Mouse (Mus musculus): Measurements from ENCODE around the gene Pold1. TPM values are rescaled to one million over a fixed set of nuclear protein-coding genes. Genes with fewer than 3 reads are reported as not detected.

Gene Pold1
- polyA plus RNA-seq, 1 experiment from 2014 or later = 18.8 TPM

GRCm38 (mm10) chr7:44507491-44507890 is 41.2 kb downstream of the Pold1 start:
- ATAC-seq (ENCODE audit: low FRiP score) = no peak
- H3K36me3 ChIP-seq = no peaks in the 10 kb centered on the region
- peaks cover 5% of the 10 kb centered on the region; the same call in 1 of the 2 replicates for H3K27me3 ChIP-seq (replicated peaks)
- H3K27ac ChIP-seq (replicated peaks) = no peak overlapping the region
- H3K4me3 ChIP-seq (replicated peaks) = no peak overlapping the region
- H3K9ac ChIP-seq (replicated peaks) = no peak overlapping the region
- H3K4me1 ChIP-seq = no peaks in the 10 kb centered on the region
- no peak overlapping the region for H3K4me2 ChIP-seq
- no peaks in the 10 kb centered on the region for H3K9me3 ChIP-seq (replicated peaks)

GRCm38 (mm10) chr7:44501563-44502115 is 47.0 kb downstream of the Pold1 start:
- no peak overlapping the region for H3K4me3 ChIP-seq (replicated peaks)
- no peaks in the 10 kb centered on the region for H3K9me3 ChIP-seq (replicated peaks)
- no peak for ATAC-seq (ENCODE audit: low FRiP score)
- H3K9ac ChIP-seq (replicated peaks) = no peak overlapping the region
- 40% methylated on average over 5 of the region's 5 CpGs for WGBS
- no peak overlapping the region for H3K4me2 ChIP-seq
- H3K27me3 ChIP-seq (replicated peaks) = no peaks in the 10 kb centered on the region
- no peaks in the 10 kb centered on the region for H3K36me3 ChIP-seq
- H3K27ac ChIP-seq (replicated peaks) = no peak overlapping the region
- H3K4me1 ChIP-seq = peaks cover 10% of the 10 kb centered on the region

GRCm38 (mm10) chr7:44500046-44500445 is 48.6 kb downstream of the Pold1 start:
- ATAC-seq (ENCODE audit: low FRiP score) = no peak
- Histone ChIP-seq H3K4me1 (peaks cover 18% of the 10 kb centered on the region), H3K27ac (replicated peaks) (no peak overlapping the region)

DNA sequence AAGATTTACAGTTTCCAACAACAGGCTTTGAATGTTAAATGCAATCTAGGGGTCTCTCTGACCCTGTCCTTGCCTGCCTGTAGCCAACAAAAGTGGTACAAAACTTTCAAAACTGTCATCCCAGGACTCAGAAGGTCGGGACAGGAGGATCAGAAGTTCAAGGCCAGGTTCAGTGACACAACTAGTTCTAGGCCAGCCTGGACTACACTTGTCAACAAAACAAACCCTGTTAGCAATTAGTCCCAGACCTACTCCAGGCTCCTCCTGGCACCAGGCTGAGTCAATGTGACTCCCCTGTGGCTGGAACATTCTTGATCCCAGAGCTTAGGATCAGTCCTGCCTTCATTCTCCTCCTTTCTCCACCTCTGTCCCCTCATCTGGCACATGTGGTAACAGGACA is 49.7 kb downstream of the Pold1 start:
- Histone ChIP-seq H3K27ac (replicated peaks) (no peak overlapping the region), H3K4me3 (replicated peaks) (no peak overlapping the region), H3K36me3 (0 out of 2 replicates have a peak, but pooled peaks cover 6% of the 10 kb centered on the region), H3K9ac (replicated peaks) (no peak overlapping the region), H3K4me1 (peaks cover 28% of the 10 kb centered on the region), H3K27me3 (replicated peaks) (no peaks in the 10 kb centered on the region), H3K4me2 (no peak overlapping the region), H3K9me3 (replicated peaks) (no peaks in the 10 kb centered on the region)
- no peak for ATAC-seq (ENCODE audit: low FRiP score)
- 78% methylated on average over 1 of the region's 1 CpGs for WGBS

More at GRCm38 (mm10) chr7:44500046-44500445, 48.6 kb downstream of the Pold1 start:
- no peaks in the 10 kb centered on the region for H3K36me3 ChIP-seq
- WGBS = 66% methylated on average over 20 of the region's 20 CpGs
- H3K9me3 ChIP-seq (replicated peaks) = no peaks in the 10 kb centered on the region
- no peak overlapping the region for H3K4me3 ChIP-seq (replicated peaks)
- no peaks in the 10 kb centered on the region for H3K27me3 ChIP-seq (replicated peaks)
- no peak overlapping the region for H3K4me2 ChIP-seq
- no peak overlapping the region for H3K9ac ChIP-seq (replicated peaks)

DNA sequence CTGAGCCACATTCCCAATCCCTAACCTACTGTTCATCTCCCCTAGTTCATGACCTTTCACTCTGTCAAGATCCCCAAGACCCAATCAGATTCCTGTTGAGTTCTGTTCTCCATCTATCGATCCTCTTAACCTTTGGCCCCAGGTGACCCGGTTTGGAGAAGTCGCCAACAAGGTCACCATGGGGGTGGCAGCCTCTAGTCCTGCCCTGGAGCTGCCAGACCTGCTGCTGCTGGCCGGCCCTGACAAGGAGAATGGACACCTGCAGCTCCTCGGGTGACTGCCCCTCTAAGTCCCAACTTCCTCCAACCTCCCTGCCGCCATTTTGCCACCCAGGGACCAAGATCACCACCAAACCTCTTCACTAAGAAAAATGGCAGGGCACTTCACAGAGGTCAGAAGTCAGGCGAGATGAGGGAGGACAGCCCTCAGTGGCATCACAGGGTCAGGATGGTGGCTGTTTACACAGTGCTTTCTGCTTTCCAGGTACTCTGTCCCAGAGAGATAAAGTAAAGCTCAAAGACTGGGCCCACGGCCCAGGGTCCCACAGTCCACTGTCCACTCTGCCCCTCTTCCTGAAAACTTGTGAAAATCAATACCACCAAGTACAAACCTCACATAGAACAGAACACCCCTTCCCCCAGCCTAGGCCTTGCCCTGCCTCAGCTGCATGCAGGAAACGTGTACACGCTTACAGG is 51.1 kb downstream of the Pold1 start:
- peak overlapping the region; percentile 97 for H3K9ac ChIP-seq (replicated peaks)
- 83% methylated on average over 10 of the region's 10 CpGs for WGBS
- H3K9me3 ChIP-seq (replicated peaks) = no peaks in the 10 kb centered on the region
- H3K27me3 ChIP-seq (replicated peaks) = no peaks in the 10 kb centered on the region
- no peak for ATAC-seq (ENCODE audit: low FRiP score)
- H3K4me2 ChIP-seq = peak overlapping the region; percentile 83
- H3K4me1 ChIP-seq = peaks cover 28% of the 10 kb centered on the region
- peaks cover 15% of the 10 kb centered on the region; the same call in 1 of the 2 replicates for H3K36me3 ChIP-seq
- H3K27ac ChIP-seq (replicated peaks) = 0 out of 2 replicates have a peak overlapping the region, but pooled peaks have one; percentile 99
- peak overlapping the region; percentile 77 for H3K4me3 ChIP-seq (replicated peaks)

DNA sequence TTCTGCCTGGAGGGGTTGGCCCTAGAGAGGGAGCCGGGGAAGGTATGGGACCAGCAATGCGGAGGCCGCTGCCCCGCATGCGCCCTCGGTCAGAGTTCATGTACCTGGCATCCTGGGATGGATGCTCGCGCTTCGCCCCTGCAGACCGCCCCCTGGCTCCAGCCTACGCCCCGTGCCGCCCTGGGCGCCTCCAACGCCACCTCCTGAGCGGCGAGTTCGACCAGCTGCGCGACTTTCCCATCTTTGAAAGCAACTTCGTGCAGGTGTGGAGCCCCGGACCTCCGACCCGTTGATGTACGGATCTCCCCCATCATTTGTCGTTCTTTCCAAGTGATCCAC is 51.9 kb downstream of the Pold1 start:
- peak overlapping the region; percentile 77 for H3K4me3 ChIP-seq (replicated peaks)
- H3K27ac ChIP-seq (replicated peaks) = peak overlapping the region; percentile 99
- H3K4me2 ChIP-seq = peak overlapping the region; percentile 83
- no peak for ATAC-seq (ENCODE audit: low FRiP score)
- no peaks in the 10 kb centered on the region for H3K27me3 ChIP-seq (replicated peaks)
- H3K9me3 ChIP-seq (replicated peaks) = no peaks in the 10 kb centered on the region
- H3K4me1 ChIP-seq = peaks cover 29% of the 10 kb centered on the region
- peak overlapping the region; percentile 97 for H3K9ac ChIP-seq (replicated peaks)
- H3K36me3 ChIP-seq = peaks cover 23% of the 10 kb centered on the region
- under 1% methylated on average over 26 of the region's 26 CpGs for WGBS

GRCm38 (mm10) chr7:44495992-44496770 is 52.5 kb downstream of the Pold1 start, which contains the start of the genes Emc10 and Fam71e1:
Gene Emc10, minus strand, starts transcription at chr7:44496529.
Gene Fam71e1, plus strand, starts transcription at chr7:44496581.
- H3K9ac ChIP-seq (replicated peaks) = peak within 1 kb of the TSS; percentile 97
- H3K4me1 ChIP-seq = peaks cover 31% of the 10 kb centered on the region
- ATAC-seq (ENCODE audit: low FRiP score) = peak; percentile 95
- peak within 1 kb of the TSS; percentile 99 for H3K27ac ChIP-seq (replicated peaks)
- H3K27me3 ChIP-seq (replicated peaks) = no peaks in the 10 kb centered on the region
- H3K36me3 ChIP-seq = peaks cover 28% of the 10 kb centered on the region
- H3K4me3 ChIP-seq (replicated peaks) = peak within 1 kb of the TSS; percentile 77
- H3K4me2 ChIP-seq = peak within 1 kb of the TSS; percentile 83
- under 1% methylated on average over 58 of the region's 58 CpGs for WGBS
- H3K9me3 ChIP-seq (replicated peaks) = no peaks in the 10 kb centered on the region

- Histone ChIP-seq H3K9ac (replicated peaks) (peak overlapping the region; percentile 97), H3K4me3 (replicated peaks) (peak overlapping the region; percentile 77), H3K27ac (replicated peaks) (no peak overlapping the region), H3K27me3 (replicated peaks) (no peaks in the 10 kb centered on the region), H3K4me1 (peaks cover 31% of the 10 kb centered on the region), H3K4me2 (peak overlapping the region; percentile 83), H3K36me3 (peaks cover 39% of the 10 kb centered on the region), H3K9me3 (replicated peaks) (no peaks in the 10 kb centered on the region)
- ATAC-seq (ENCODE audit: low FRiP score) = no peak
- 72% methylated on average over 7 of the region's 7 CpGs for WGBS
Measured at GRCm38 (mm10) chr7:44495086-44495485, 53.6 kb downstream of the Pold1 start.

GRCm38 (mm10) chr7:44494681-44495080 is 54.0 kb downstream of the Pold1 start:
- no peak overlapping the region for H3K27ac ChIP-seq (replicated peaks)
- peaks cover 31% of the 10 kb centered on the region for H3K4me1 ChIP-seq
- no peaks in the 10 kb centered on the region for H3K27me3 ChIP-seq (replicated peaks)
- WGBS = 93% methylated on average over 12 of the region's 12 CpGs
- H3K9ac ChIP-seq (replicated peaks) = no peak overlapping the region
- no peak overlapping the region; the same call in 1 of the 2 replicates for H3K4me3 ChIP-seq (replicated peaks)
- H3K9me3 ChIP-seq (replicated peaks) = no peaks in the 10 kb centered on the region
- ATAC-seq (ENCODE audit: low FRiP score) = no peak
- peak overlapping the region; percentile 83; the same call in 1 of the 2 replicates for H3K4me2 ChIP-seq
- peaks cover 43% of the 10 kb centered on the region for H3K36me3 ChIP-seq

DNA sequence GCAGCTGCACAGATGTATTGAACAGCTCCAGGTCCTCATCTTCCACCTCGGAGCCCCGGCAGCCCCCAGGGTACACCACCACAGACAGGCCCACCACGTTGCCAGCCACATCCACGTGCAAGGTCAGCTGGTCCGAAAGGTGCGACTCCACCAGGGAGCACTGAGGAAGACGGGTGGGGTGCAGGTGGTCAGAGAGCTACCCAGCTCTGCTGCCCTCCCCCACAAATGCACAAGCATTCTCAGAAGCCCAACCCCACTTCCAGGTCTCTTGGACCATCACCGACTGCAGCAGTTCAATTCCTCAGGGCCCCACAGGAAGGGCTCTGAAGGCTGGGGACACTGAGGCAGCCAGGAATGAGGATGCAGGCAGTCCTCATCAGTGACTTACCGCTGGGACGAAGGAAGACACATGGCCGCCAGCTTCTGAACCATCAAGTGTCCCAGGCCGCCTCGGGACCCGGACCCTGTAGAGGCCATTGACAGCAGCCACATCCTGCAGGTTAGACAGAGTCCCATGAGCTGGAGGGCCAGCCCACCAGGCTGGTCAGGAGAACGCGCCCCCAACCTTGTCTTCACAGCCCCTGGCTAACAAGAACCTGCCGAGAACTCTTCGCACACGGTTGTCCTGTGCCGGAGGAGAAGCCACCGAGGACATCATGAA is 56.4 kb downstream of the Pold1 start:
- 96% methylated on average over 21 of the region's 21 CpGs for WGBS
- no peak overlapping the region for H3K4me2 ChIP-seq
- peaks cover 28% of the 10 kb centered on the region for H3K4me1 ChIP-seq
- no peaks in the 10 kb centered on the region for H3K27me3 ChIP-seq (replicated peaks)
- no peak overlapping the region for H3K4me3 ChIP-seq (replicated peaks)
- no peak for ATAC-seq (ENCODE audit: low FRiP score)
- no peaks in the 10 kb centered on the region for H3K9me3 ChIP-seq (replicated peaks)
- H3K27ac ChIP-seq (replicated peaks) = no peak overlapping the region
- peaks cover 53% of the 10 kb centered on the region for H3K36me3 ChIP-seq
- no peak overlapping the region for H3K9ac ChIP-seq (replicated peaks)

GRCm38 (mm10) chr7:44491391-44491790 is 57.3 kb downstream of the Pold1 start:
- peaks cover 24% of the 10 kb centered on the region for H3K4me1 ChIP-seq
- no peak for ATAC-seq (ENCODE audit: low FRiP score)
- H3K9ac ChIP-seq (replicated peaks) = no peak overlapping the region
- no peak overlapping the region for H3K4me2 ChIP-seq
- H3K27me3 ChIP-seq (replicated peaks) = no peaks in the 10 kb centered on the region
- H3K36me3 ChIP-seq = peaks cover 53% of the 10 kb centered on the region
- H3K27ac ChIP-seq (replicated peaks) = no peak overlapping the region
- 100% methylated on average over 5 of the region's 5 CpGs for WGBS
- H3K4me3 ChIP-seq (replicated peaks) = no peak overlapping the region
- no peaks in the 10 kb centered on the region for H3K9me3 ChIP-seq (replicated peaks)

All from neural tube, embryonic 15.5 days (tissue).